Mouse (Mus musculus) hindbrain, embryonic 13.5 days (tissue): Measurements from ENCODE around the gene Gm20388. TPM values are rescaled to one million over a fixed set of nuclear protein-coding genes. Genes with fewer than 3 reads are reported as not detected.

Experiments used
- ATAC-seq: fragments of 200-750 bp; cut with Nextera tagmentation; 2 replicates; pipeline ENCODE4 v1.8.0; 2017; ENCODE audit warnings: moderate TSS enrichment; ENCODE audit not compliant: low FRiP score
- H3K27ac ChIP-seq: fragments of 300-500 bp; sonication (generic); 2 replicates; pipeline ENCODE4 v1.5.1; 2015; ENCODE audit warnings: inconsistent platforms, mild to moderate bottlenecking, moderate library complexity
- H3K27me3 ChIP-seq: fragments of 300-500 bp; sonication (generic); 2 replicates; pipeline ENCODE4 v1.6.1; 2015; ENCODE audit warnings: mild to moderate bottlenecking, inconsistent platforms
- H3K36me3 ChIP-seq: fragments of 300-500 bp; sonication (generic); 2 replicates; pipeline ENCODE4 v1.6.1; 2015; ENCODE audit warnings: mild to moderate bottlenecking, inconsistent platforms
- H3K4me1 ChIP-seq: fragments of 300-500 bp; sonication (generic); replicated peaks from 2 replicates; pipeline ENCODE4 v1.6.1; 2015; ENCODE audit warnings: inconsistent platforms
- H3K4me2 ChIP-seq: fragments of 300-500 bp; sonication (generic); 2 replicates; pipeline ENCODE4 v1.6.1; 2015; ENCODE audit warnings: inconsistent platforms, mild to moderate bottlenecking, moderate library complexity
- H3K4me3 ChIP-seq: fragments of 300-500 bp; sonication (generic); 2 replicates; pipeline ENCODE4 v1.5.1; 2015; ENCODE audit warnings: mild to moderate bottlenecking, inconsistent platforms
- H3K9ac ChIP-seq: fragments of 300-500 bp; sonication (generic); 2 replicates; pipeline ENCODE4 v1.6.1; 2015; ENCODE audit warnings: mild to moderate bottlenecking, inconsistent platforms
- H3K9me3 ChIP-seq: fragments of 300-500 bp; sonication (generic); 2 replicates; pipeline ENCODE4 v1.6.1; 2016; ENCODE audit warnings: inconsistent platforms
- WGBS: fragments of 180-500 bp; shearing (Covaris S2); methylation state at CpG from one replicate; pipeline ENCODE4 v1.1.7; 2015; 5-methylcytosine and 5-hydroxymethylcytosine counted together
- polyA plus RNA-seq: library from polyadenylated mRNA; unstranded; fragments of >200 nt; fragmentation: Nextera tagmentation; extraction: Ambion mirVana; gene quantifications from 2 replicates; pipeline ENCODE4 v1.2.1, GENCODE M21; 2015

The Gm20388 gene
- polyA plus RNA-seq, 1 experiment from 2014 or later, result 1.9 TPM

DNA sequence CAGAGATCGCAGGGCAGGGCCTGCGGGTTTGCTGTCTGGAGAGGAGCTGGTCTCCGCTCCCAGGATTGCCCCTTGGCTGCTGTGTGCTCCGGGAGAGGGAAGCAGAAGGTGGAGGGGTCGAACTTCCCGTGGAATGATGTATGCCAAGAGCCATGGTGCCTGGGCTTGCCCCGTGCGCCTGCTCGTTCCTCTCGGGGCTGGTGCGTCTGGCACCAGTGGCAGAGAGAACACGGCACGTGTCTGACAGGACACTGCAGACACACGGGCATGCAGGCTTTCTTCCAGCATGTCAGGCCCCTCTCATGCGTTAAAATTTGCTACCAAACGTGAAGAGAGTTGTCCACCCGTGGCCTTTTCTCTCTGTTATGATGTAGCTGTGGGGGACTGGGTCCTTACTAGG lies 4401.1 kb downstream of the Gm20388 start:
- Histone ChIP-seq H3K4me1 (peaks cover 35% of the 10 kb centered on the region), H3K27ac (no peak overlapping the region), H3K9me3 (no peaks in the 10 kb centered on the region), H3K4me2 (no peak overlapping the region), H3K9ac (no peak overlapping the region), H3K4me3 (no peak overlapping the region), H3K27me3 (no peaks in the 10 kb centered on the region), H3K36me3 (peaks cover 19% of the 10 kb centered on the region)
- WGBS, result 92% methylated on average over 17 of the region's 17 CpGs
- no peak for ATAC-seq

DNA sequence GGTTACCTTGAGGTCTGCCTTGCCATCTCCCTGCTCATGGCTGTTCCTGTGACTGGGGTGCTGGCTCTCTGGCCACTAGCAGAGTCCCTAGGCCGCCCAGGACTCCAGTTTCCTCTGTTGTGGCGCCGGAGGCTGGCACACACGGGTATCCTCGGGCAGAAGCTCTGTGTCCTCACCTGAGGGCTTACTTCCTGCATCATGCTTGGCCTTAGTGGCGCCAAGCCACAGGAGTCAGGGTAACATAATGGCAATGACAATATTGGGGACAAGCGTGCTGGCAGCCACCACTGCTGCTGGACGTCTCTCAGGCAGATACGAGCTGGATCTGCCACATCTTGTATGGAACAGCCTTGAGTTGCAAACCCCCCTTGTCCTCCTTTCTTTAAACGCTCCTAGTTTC lies 4401.6 kb downstream of the Gm20388 start:
- 96% methylated on average over 10 of the region's 10 CpGs for WGBS
- no peak overlapping the region for H3K27ac ChIP-seq

DNA sequence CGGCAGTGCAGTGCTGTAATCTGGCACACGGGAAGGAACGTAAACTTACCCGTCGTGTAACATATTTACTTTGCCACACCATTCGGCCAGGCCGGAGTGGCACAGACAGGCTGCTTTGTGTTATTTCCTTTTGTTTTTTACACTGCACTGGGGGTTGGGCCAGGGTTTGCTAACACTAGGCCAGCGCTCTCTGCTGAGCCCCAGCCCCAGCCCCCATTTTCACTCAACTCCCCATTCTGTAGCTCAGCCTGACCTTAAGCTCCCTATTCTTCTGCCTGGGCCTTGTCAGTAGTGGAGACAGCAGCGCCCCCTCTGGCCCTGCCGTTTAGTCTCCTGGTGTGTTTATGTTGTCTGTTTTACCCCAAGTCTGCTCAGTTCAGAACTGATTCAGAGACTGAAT lies 4404.2 kb downstream of the Gm20388 start:
- Histone ChIP-seq H3K27ac (peak overlapping the region; percentile 37), H3K36me3 (peaks cover 5% of the 10 kb centered on the region; the same call in 1 of the 2 replicates), H3K27me3 (no peaks in the 10 kb centered on the region), H3K4me1 (peaks cover 55% of the 10 kb centered on the region), H3K9ac (0 out of 2 replicates have a peak overlapping the region, but pooled peaks have one; percentile 19), H3K4me3 (no peak overlapping the region), H3K4me2 (no peak overlapping the region), H3K9me3 (no peaks in the 10 kb centered on the region)
- ATAC-seq, result 0 out of 2 replicates have a peak, but pooled peaks have one; percentile 41
- WGBS, result 27% methylated on average over 10 of the region's 10 CpGs

More for the DNA sequence above, 4401.6 kb downstream of the Gm20388 start:
- H3K9me3 ChIP-seq, result no peaks in the 10 kb centered on the region
- H3K27me3 ChIP-seq, result no peaks in the 10 kb centered on the region
- H3K4me3 ChIP-seq, result no peak overlapping the region
- no peak for ATAC-seq
- peaks cover 36% of the 10 kb centered on the region for H3K4me1 ChIP-seq
- H3K9ac ChIP-seq, result no peak overlapping the region
- H3K36me3 ChIP-seq, result peaks cover 16% of the 10 kb centered on the region
- no peak overlapping the region for H3K4me2 ChIP-seq

DNA sequence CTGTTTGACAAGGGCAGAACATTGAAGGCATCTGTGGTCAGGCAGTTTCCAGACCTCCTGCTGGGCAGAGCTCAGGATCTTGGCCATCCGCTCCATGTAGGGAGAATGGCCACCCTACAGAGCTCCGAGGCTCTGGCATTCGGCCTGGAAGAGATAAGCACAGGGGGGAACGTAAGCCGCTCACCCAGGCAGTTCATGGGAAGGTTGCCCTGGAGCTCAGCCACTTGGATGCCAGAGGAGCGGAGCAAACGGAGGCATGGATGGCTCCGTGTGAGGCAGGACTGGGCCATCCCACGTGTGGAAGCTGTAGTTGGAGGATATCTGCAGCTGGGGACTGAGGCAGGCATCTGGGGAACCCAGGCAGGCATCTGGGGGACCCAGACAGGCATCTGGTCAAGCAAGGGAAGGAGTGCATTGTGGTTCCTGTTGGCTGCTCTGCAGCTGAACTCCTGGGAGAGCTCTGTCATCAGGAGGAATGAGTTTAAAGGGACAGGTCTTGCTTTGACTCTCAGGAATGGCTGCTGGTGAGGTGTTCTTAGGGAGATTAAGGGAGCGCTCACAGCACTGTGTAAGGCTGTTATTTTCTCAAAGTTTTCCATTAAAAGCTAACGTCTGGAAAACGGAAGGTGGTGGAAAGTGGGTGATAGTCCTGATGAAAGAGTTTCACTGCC lies 4406.0 kb downstream of the Gm20388 start:
- WGBS, result 46% methylated on average over 12 of the region's 12 CpGs
- Histone ChIP-seq H3K9ac (peak overlapping the region; percentile 46; the same call in 1 of the 2 replicates), H3K27ac (peak overlapping the region; percentile 37; the same call in 1 of the 2 replicates), H3K36me3 (peaks cover 2% of the 10 kb centered on the region; the same call in 1 of the 2 replicates), H3K4me2 (no peak overlapping the region), H3K27me3 (no peaks in the 10 kb centered on the region), H3K4me3 (no peak overlapping the region), H3K9me3 (no peaks in the 10 kb centered on the region), H3K4me1 (peaks cover 73% of the 10 kb centered on the region)
- no peak for ATAC-seq

DNA sequence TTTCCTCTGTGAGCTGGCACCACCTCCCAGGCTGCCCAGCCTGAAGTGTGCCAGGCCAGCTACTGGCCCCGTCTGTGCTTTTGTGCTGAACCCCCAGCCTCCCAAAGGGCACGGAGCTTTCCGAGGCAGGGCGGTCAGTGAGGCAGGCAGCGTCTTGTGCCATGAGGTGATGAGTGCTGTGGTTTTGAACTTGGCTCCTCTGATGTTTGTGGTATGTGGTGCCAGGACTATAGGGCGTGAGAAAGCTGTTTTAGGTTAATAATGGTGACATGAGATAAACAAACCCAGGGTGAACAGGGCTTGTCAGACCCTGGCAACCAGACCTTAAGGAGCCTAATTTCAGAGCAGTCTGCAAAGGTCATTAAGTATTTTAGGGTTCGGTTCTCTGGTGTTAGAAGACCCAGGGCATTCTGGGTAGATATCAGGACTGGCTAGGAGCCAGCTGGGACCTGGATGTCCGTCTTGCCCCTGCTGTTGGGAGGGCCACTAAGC lies 4406.6 kb downstream of the Gm20388 start:
- Histone ChIP-seq H3K9ac (peak overlapping the region; percentile 46; the same call in 1 of the 2 replicates), H3K27me3 (no peaks in the 10 kb centered on the region), H3K4me2 (no peak overlapping the region), H3K4me1 (peaks cover 80% of the 10 kb centered on the region), H3K4me3 (no peak overlapping the region), H3K9me3 (no peaks in the 10 kb centered on the region), H3K36me3 (peaks cover under 1% of the 10 kb centered on the region; the same call in 1 of the 2 replicates), H3K27ac (peak overlapping the region; percentile 37; the same call in 1 of the 2 replicates)
- no peak for ATAC-seq
- 62% methylated on average over 8 of the region's 8 CpGs for WGBS

DNA sequence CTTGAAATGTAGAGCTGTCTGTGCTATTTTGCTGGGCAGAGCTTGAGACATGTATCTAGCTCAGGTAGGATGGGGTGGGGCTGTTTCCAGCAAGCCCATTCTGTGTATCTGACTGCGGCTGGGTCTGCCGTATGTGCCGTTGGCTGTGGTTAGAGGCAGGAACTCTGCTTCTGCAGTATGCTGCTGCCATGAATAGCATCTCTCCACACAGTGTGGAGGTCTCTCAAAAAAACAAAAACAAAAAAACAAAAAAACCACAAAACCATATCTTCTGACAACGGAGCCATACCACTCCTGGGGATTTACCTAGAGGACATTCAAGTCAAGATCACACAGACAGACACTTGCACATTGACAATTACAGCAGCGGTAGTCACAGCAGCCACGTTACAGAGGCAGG lies 4407.2 kb downstream of the Gm20388 start:
- Histone ChIP-seq H3K27ac (no peak overlapping the region), H3K9me3 (no peaks in the 10 kb centered on the region), H3K9ac (no peak overlapping the region), H3K27me3 (no peaks in the 10 kb centered on the region), H3K36me3 (no peaks in the 10 kb centered on the region), H3K4me3 (no peak overlapping the region), H3K4me2 (no peak overlapping the region), H3K4me1 (peaks cover 85% of the 10 kb centered on the region)
- no peak for ATAC-seq
- 77% methylated on average over 6 of the region's 6 CpGs for WGBS

DNA sequence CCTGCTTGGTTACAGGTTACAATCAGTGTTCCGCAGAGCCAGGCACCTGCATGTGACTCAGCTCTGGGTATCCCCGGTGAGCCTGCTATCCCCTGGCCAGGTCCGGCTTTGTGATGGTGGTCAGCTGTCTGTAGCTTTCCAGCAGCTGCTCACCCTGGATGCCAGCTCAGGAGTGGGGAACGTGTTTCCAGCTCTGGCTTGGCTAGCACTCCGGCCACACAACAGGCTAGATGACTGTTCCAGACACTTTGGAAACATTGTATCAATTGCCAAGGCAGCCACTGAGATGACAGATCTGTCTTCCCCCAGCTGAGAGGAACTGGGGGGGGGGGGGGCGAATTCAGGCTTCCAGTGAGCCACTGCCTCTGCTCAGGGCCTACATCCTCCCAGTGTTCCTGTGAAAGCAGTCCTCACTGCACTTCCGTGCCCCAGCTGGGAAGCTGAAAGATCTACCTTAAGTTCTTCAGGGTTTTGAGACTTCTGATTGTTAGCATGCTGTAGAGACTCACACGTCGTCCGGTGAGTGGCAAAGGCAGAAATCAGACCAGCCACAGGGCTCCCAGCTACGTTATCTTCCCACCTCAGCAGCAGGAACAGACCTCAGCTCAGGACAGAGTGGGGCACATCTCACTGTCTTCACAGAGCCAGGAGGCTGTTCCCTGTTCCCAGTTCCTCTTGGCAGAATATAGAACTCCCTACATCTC lies 4408.1 kb downstream of the Gm20388 start:
- H3K27me3 ChIP-seq, result no peaks in the 10 kb centered on the region
- 0 out of 2 replicates have a peak overlapping the region, but pooled peaks have one; percentile 25 for H3K9ac ChIP-seq
- 65% methylated on average over 11 of the region's 11 CpGs for WGBS
- no peak overlapping the region for H3K4me2 ChIP-seq
- ATAC-seq, result no peak
- no peak overlapping the region for H3K4me3 ChIP-seq
- H3K9me3 ChIP-seq, result no peaks in the 10 kb centered on the region
- peaks cover 88% of the 10 kb centered on the region for H3K4me1 ChIP-seq
- H3K36me3 ChIP-seq, result peaks cover 5% of the 10 kb centered on the region
- no peak overlapping the region; the same call in 1 of the 2 replicates for H3K27ac ChIP-seq

DNA sequence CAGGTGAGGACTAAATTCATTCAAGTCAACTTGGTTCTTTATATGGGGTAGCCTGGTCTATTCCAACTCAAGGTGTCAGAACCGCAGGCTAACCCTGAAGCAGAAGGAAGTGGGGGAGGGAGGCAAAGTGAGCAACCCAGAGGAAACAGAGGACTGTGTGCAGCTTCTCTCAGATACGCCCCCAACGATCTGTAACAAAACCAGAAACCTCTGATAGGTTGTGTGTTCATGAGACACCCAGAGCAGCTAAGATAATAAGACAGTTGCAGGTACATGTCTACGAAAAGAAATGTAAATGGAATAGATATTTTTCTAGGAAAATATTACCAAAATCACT lies 4408.6 kb downstream of the Gm20388 start:
- peaks cover 10% of the 10 kb centered on the region for H3K36me3 ChIP-seq
- H3K9me3 ChIP-seq, result no peaks in the 10 kb centered on the region
- H3K4me1 ChIP-seq, result peaks cover 83% of the 10 kb centered on the region
- no peak overlapping the region for H3K4me3 ChIP-seq
- WGBS, result 87% methylated on average over 4 of the region's 4 CpGs
- H3K27me3 ChIP-seq, result no peaks in the 10 kb centered on the region
- no peak overlapping the region for H3K4me2 ChIP-seq
- H3K9ac ChIP-seq, result no peak overlapping the region
- ATAC-seq, result no peak
- H3K27ac ChIP-seq, result no peak overlapping the region

DNA sequence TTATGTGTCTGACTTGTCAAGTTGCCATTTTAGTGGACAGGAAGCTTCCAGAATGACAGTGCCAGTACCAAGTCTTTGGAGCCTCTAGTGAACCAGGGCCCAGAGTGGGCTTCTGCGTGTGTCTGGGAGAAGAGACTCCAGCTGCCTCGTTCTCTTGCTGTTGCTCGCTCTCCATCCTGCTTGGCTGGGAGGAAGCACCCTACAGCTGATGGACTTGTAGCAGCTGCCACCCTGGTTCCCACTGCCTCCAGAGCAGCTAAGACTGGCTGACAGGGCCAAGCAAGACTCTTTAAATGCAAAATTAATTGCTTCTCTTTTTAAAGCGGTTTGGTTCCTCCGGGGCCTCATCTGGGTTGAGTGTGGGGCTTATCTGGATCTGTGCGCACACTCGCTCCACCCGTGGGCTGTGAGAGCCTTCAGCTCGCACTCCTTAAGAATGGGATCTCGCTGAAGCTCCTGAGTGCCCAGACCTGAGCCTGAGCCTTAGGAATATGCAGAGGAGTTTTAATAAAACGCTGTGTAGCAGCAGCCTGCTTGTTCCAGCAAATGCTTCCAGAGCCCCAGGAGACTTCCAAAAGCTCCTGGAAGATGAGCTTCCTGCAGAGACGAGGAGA lies 4410.7 kb downstream of the Gm20388 start:
- H3K4me2 ChIP-seq, result peak overlapping the region; percentile 31
- WGBS, result 34% methylated on average over 12 of the region's 12 CpGs
- peaks cover 66% of the 10 kb centered on the region for H3K4me1 ChIP-seq
- H3K9ac ChIP-seq, result peak overlapping the region; percentile 39; the same call in 1 of the 2 replicates
- H3K27me3 ChIP-seq, result no peaks in the 10 kb centered on the region
- ATAC-seq, result peak; percentile 50; the same call in 1 of the 2 replicates
- peaks cover 29% of the 10 kb centered on the region for H3K36me3 ChIP-seq
- no peaks in the 10 kb centered on the region for H3K9me3 ChIP-seq
- H3K4me3 ChIP-seq, result no peak overlapping the region
- peak overlapping the region; percentile 80 for H3K27ac ChIP-seq

DNA sequence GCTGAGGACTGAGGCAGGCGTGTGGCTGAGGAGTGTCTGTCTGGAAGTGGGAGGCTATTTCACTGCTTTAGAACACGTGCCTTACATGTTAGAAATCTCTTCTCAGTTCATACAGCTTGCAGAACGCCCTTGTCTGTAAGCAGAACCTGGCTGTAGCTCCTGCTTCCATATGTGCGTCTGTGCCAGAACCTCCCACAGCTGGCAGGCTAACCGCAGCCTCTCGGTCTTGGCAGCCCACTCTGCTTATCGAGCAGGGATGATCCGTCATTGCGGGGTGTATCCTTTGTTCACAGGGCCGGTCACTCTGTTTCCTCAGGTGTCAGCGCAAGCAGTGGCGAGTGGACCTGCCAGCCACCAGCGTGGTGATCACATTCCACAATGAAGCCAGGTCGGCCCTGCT lies 4412.7 kb downstream of the Gm20388 start:
- WGBS, result 93% methylated on average over 14 of the region's 14 CpGs
- Histone ChIP-seq H3K27me3 (no peaks in the 10 kb centered on the region), H3K27ac (no peak overlapping the region), H3K9ac (no peak overlapping the region), H3K4me1 (peaks cover 47% of the 10 kb centered on the region), H3K4me3 (no peak overlapping the region), H3K36me3 (peaks cover 49% of the 10 kb centered on the region), H3K9me3 (no peaks in the 10 kb centered on the region), H3K4me2 (no peak overlapping the region)
- no peak for ATAC-seq

DNA sequence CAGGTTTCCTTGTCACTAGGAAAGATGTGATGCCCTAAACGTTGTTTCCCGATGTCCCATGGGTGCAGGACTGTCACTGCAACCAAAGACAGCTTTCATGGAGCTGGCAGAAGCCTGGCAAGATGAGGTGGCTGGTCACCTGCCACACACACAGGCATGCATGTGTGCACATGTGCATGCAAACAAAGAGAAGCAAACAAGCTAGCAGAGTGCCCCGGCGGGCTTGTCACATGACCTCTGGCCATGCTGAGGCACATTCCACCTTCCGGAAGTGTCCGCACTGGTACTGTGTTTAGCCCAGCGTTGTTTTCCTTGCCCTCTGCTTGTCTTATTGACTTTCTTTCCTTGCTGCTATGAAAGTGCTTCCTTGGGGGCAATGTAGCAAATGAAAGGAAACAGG lies 4417.6 kb downstream of the Gm20388 start:
- Histone ChIP-seq H3K9ac (no peak overlapping the region), H3K4me1 (peaks cover 20% of the 10 kb centered on the region), H3K4me3 (no peak overlapping the region), H3K27ac (no peak overlapping the region), H3K36me3 (peaks cover 80% of the 10 kb centered on the region), H3K27me3 (no peaks in the 10 kb centered on the region), H3K9me3 (no peaks in the 10 kb centered on the region), H3K4me2 (no peak overlapping the region)
- no peak for ATAC-seq
- WGBS, result 82% methylated on average over 7 of the region's 7 CpGs

DNA sequence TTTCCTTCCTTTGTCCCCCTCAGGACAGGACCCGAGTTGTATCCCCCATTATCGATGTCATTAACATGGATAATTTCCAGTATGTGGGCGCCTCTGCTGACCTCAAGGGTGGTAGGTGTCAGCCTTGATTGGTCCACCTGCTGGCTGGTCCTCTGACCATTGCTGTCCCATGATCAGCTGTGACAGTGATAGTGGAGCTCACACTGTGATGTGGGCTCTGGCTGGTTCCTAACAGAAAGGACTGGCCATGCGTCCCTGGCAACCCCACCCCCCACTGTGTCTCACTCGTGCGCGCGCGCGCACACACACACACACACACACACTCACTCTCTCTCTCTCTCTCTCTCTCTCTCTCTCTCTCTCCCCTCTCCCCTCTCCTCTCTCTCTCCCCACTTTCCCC lies 4419.0 kb downstream of the Gm20388 start:
- ATAC-seq, result no peak
- Histone ChIP-seq H3K4me2 (no peak overlapping the region), H3K36me3 (peaks cover 80% of the 10 kb centered on the region), H3K4me1 (peaks cover 20% of the 10 kb centered on the region), H3K4me3 (no peak overlapping the region), H3K27me3 (no peaks in the 10 kb centered on the region), H3K27ac (peak overlapping the region; percentile 52; the same call in 1 of the 2 replicates), H3K9ac (no peak overlapping the region), H3K9me3 (no peaks in the 10 kb centered on the region)
- WGBS, result 38% methylated on average over 10 of the region's 10 CpGs
